Mouse (Mus musculus) forebrain, embryonic 16.5 days (tissue): ENCODE measurements around the gene Pla2g7. TPM values are rescaled to one million over a fixed set of nuclear protein-coding genes. Genes with fewer than 3 reads are reported as not detected.

ENCODE experiments used
- ATAC-seq: fragments of 200-750 bp; cut with Nextera tagmentation; 2 replicates; pipeline ENCODE4 v1.8.0; 2017; ENCODE audit warnings: mild to moderate bottlenecking, moderate library complexity
- H3K27ac ChIP-seq: fragments of 300-500 bp; sonication (generic); 2 replicates; pipeline ENCODE4 v1.5.1; 2014; ENCODE audit warnings: low read length, control low read depth
- H3K27me3 ChIP-seq: fragments of 300-500 bp; sonication (generic); replicated peaks from 2 replicates; pipeline ENCODE4 v1.6.1; 2014; ENCODE audit warnings: low read length; ENCODE audit not compliant: control insufficient read depth, insufficient read depth
- H3K36me3 ChIP-seq: fragments of 300-500 bp; sonication (generic); 2 replicates; pipeline ENCODE4 v1.6.1; 2014; ENCODE audit not compliant: control insufficient read depth, insufficient read depth
- H3K4me1 ChIP-seq: fragments of 300-500 bp; sonication (generic); replicated peaks from 2 replicates; pipeline ENCODE4 v1.6.1; 2014; ENCODE audit warnings: low read length; ENCODE audit not compliant: control insufficient read depth, insufficient read depth
- H3K4me2 ChIP-seq: fragments of 300-500 bp; sonication (generic); 2 replicates; pipeline ENCODE4 v1.6.1; 2014; ENCODE audit warnings: mild to moderate bottlenecking, low read length, control low read depth
- H3K4me3 ChIP-seq: fragments of 300-500 bp; sonication (generic); replicated peaks from 2 replicates; pipeline ENCODE4 v1.5.1; 2014; ENCODE audit warnings: mild to moderate bottlenecking, low read length, control low read depth
- H3K9ac ChIP-seq: fragments of 300-500 bp; sonication (generic); replicated peaks from 2 replicates; pipeline ENCODE4 v1.6.1; 2014; ENCODE audit warnings: low read depth, low read length, control low read depth
- H3K9me3 ChIP-seq: fragments of 300-500 bp; sonication (generic); 2 replicates; pipeline ENCODE4 v1.6.1; 2016; ENCODE audit warnings: low read length; ENCODE audit not compliant: control insufficient read depth
- WGBS: fragments of 180-500 bp; shearing (Covaris S2); extraction: QIAGEN DNeasy Blood & Tissue Kit; methylation state at CpG from one replicate; pipeline ENCODE4 v1.1.7; 2014; 5-methylcytosine and 5-hydroxymethylcytosine counted together
- polyA plus RNA-seq: library from polyadenylated mRNA; unstranded; fragments of >200 nt; fragmentation: Nextera tagmentation; extraction: Ambion mirVana; gene quantifications from 2 replicates; pipeline ENCODE4 v1.2.1, GENCODE M21; 2015

The Pla2g7 gene
- polyA plus RNA-seq, 1 experiment from 2014 or later: 8.9 TPM

- H3K4me1 ChIP-seq: no peaks in the 10 kb centered on the region
- no peak within 1 kb of the TSS for H3K4me2 ChIP-seq
- no peak within 1 kb of the TSS for H3K27ac ChIP-seq
- ATAC-seq: no peak
- no peak within 1 kb of the TSS for H3K9ac ChIP-seq
- H3K9me3 ChIP-seq: no peaks in the 10 kb centered on the region
- WGBS: 96% methylated on average over 1 of the region's 1 CpGs
- H3K36me3 ChIP-seq: no peaks in the 10 kb centered on the region
- no peak within 1 kb of the TSS for H3K4me3 ChIP-seq
- no peaks in the 10 kb centered on the region for H3K27me3 ChIP-seq
Measured at GRCm38 (mm10) chr17:43543539-43543938, 24.4 kb upstream of the Pla2g7 start, which contains the start of gene Ankrd66. Gene Ankrd66, minus strand, starts transcription at chr17:43543639.

DNA sequence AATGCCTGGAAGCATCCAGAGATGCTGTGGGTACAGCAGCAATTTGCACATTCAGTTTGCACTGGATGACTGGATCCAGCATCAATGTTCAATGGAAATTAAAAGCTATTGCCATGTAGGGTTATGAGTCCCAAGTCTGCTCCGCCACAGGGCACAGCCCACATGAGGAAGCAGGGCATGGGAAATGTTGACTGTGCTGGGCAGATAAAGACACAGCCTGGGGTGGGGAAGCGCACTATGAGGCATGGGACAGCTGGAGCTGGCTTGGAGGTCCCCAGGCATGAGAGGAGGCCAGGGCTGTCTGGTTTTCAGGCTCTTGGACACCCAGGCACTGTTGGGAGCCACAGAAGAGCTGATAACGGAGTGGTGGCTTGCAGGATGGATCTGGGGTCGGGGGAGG, 23.9 kb upstream of the Pla2g7 start:
- no peak overlapping the region for H3K27ac ChIP-seq
- no peaks in the 10 kb centered on the region for H3K27me3 ChIP-seq
- ATAC-seq: no peak
- no peak overlapping the region for H3K9ac ChIP-seq
- 88% methylated on average over 4 of the region's 4 CpGs for WGBS
- H3K4me2 ChIP-seq: no peak overlapping the region
- H3K36me3 ChIP-seq: no peaks in the 10 kb centered on the region
- H3K4me3 ChIP-seq: no peak overlapping the region
- no peaks in the 10 kb centered on the region for H3K4me1 ChIP-seq
- no peaks in the 10 kb centered on the region for H3K9me3 ChIP-seq

GRCm38 (mm10) chr17:43551122-43551630, 16.7 kb upstream of the Pla2g7 start:
- no peaks in the 10 kb centered on the region for H3K27me3 ChIP-seq
- ATAC-seq: no peak
- H3K4me3 ChIP-seq: no peak overlapping the region
- H3K9ac ChIP-seq: no peak overlapping the region
- no peaks in the 10 kb centered on the region for H3K4me1 ChIP-seq
- no peaks in the 10 kb centered on the region for H3K36me3 ChIP-seq
- H3K9me3 ChIP-seq: no peaks in the 10 kb centered on the region
- H3K27ac ChIP-seq: no peak overlapping the region
- H3K4me2 ChIP-seq: no peak overlapping the region
- 39% methylated on average over 3 of the region's 3 CpGs for WGBS

GRCm38 (mm10) chr17:43554516-43555403, 13.1 kb upstream of the Pla2g7 start:
- ATAC-seq: no peak
- WGBS: 90% methylated on average over 12 of the region's 12 CpGs
- no peak overlapping the region for H3K27ac ChIP-seq
- H3K9ac ChIP-seq: no peak overlapping the region
- H3K4me2 ChIP-seq: no peak overlapping the region
- no peaks in the 10 kb centered on the region for H3K36me3 ChIP-seq
- H3K4me1 ChIP-seq: no peaks in the 10 kb centered on the region; the same call in 1 of the 2 replicates
- no peaks in the 10 kb centered on the region for H3K9me3 ChIP-seq
- no peak overlapping the region for H3K4me3 ChIP-seq
- no peaks in the 10 kb centered on the region for H3K27me3 ChIP-seq

DNA sequence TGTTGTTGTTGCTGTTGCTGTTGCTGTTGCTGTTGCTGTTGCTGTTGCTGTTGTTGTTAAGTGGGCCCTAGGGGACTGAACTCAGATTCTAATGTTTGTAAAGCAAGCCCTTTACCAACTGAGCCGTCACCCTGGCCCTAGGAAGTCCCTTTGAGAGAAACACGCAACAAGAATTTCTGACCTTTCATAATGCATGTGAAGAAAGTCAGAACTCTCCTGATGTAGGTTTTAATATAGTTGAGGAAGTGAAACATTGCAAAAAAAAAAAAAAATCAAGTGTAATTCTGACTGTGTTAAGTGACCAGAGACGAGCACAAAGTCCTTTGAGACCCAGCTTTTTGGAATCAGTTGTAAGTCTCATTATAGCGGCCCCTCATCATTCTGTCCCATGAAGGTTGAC, 10.8 kb upstream of the Pla2g7 start:
- no peak overlapping the region for H3K9ac ChIP-seq
- no peaks in the 10 kb centered on the region; the same call in 1 of the 2 replicates for H3K4me1 ChIP-seq
- no peaks in the 10 kb centered on the region for H3K9me3 ChIP-seq
- H3K27me3 ChIP-seq: no peaks in the 10 kb centered on the region
- no peak overlapping the region for H3K4me3 ChIP-seq
- no peak overlapping the region for H3K4me2 ChIP-seq
- 79% methylated on average over 4 of the region's 4 CpGs for WGBS
- H3K36me3 ChIP-seq: no peaks in the 10 kb centered on the region
- no peak overlapping the region for H3K27ac ChIP-seq
- no peak for ATAC-seq

DNA sequence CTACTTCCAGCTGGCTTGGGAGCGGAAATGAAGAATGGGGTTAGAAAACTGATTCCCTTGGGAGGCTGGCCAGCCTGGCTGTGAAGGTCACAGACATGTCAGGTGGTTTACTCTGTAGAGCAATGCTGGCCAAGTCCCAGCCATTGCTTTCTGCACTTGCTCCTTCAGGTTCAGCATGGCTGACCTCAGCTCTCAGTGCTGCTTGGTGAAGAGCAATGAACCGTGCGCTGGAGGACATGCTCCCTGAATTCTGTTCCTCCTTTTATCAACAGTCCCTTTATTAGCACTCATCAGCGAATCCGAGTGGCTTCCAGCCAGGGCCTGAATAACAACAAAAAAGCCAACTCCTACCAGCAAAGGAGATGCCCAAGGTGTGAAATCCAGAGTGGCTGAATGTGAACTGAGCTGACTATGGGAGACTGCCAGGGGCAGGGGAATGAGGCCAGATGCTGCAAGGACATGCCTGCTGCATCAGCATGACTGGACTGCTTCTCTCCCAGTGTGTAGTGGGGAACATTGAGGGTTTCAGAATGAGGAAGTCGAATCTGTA, 10.3 kb upstream of the Pla2g7 start:
- no peaks in the 10 kb centered on the region for H3K27me3 ChIP-seq
- 36% methylated on average over 6 of the region's 6 CpGs for WGBS
- no peaks in the 10 kb centered on the region for H3K36me3 ChIP-seq
- H3K4me3 ChIP-seq: no peak overlapping the region
- H3K27ac ChIP-seq: no peak overlapping the region
- no peak overlapping the region for H3K9ac ChIP-seq
- no peaks in the 10 kb centered on the region; the same call in 1 of the 2 replicates for H3K4me1 ChIP-seq
- H3K4me2 ChIP-seq: no peak overlapping the region
- peak; percentile 62 for ATAC-seq
- no peaks in the 10 kb centered on the region for H3K9me3 ChIP-seq

DNA sequence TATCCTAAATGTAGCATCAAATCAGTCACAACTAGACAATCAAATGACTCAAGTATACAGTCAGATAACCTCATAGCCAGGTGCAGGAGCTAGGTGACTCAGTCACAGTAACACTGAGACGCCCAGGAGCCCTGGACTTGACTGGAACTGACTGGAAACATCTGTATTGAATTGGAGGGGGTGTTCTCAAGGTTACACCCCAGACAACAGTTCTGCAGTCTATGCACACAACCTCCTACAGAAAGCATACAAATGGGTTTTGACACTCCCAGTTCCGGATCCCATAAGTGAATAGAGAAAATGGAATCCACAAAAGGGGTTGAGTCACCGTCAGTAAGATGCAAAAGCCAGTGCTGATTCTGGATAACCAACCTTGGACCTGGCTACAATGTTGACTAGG, 9.2 kb upstream of the Pla2g7 start:
- H3K4me1 ChIP-seq: no peaks in the 10 kb centered on the region; the same call in 1 of the 2 replicates
- H3K27me3 ChIP-seq: no peaks in the 10 kb centered on the region
- H3K9me3 ChIP-seq: no peaks in the 10 kb centered on the region
- no peak for ATAC-seq
- H3K4me3 ChIP-seq: no peak overlapping the region
- no peak overlapping the region for H3K4me2 ChIP-seq
- H3K36me3 ChIP-seq: no peaks in the 10 kb centered on the region
- WGBS: 89% methylated on average over 3 of the region's 3 CpGs
- no peak overlapping the region for H3K27ac ChIP-seq
- H3K9ac ChIP-seq: no peak overlapping the region

GRCm38 (mm10) chr17:43563192-43563987, 4.5 kb upstream of the Pla2g7 start:
- no peak overlapping the region for H3K9ac ChIP-seq
- H3K4me3 ChIP-seq: no peak overlapping the region
- no peaks in the 10 kb centered on the region for H3K9me3 ChIP-seq
- ATAC-seq: no peak
- no peak overlapping the region for H3K4me2 ChIP-seq
- no peak overlapping the region for H3K27ac ChIP-seq
- WGBS: 87% methylated on average over 7 of the region's 7 CpGs
- peaks cover 4% of the 10 kb centered on the region; the same call in 1 of the 2 replicates for H3K4me1 ChIP-seq
- H3K36me3 ChIP-seq: no peaks in the 10 kb centered on the region
- H3K27me3 ChIP-seq: no peaks in the 10 kb centered on the region

- peak; percentile 57 for ATAC-seq
- Histone ChIP-seq H3K9me3 (no peaks in the 10 kb centered on the region), H3K4me3 (peak overlapping the region; percentile 50), H3K4me1 (peaks cover 10% of the 10 kb centered on the region; the same call in 1 of the 2 replicates), H3K27ac (no peak overlapping the region), H3K4me2 (peak overlapping the region; percentile 89), H3K27me3 (no peaks in the 10 kb centered on the region), H3K36me3 (no peaks in the 10 kb centered on the region), H3K9ac (peak overlapping the region; percentile 56; the same call in 1 of the 2 replicates)
- 4% methylated on average over 12 of the region's 12 CpGs for whole genome bisulfite sequencing
Measured at GRCm38 (mm10) chr17:43567593-43567991, 306 bp upstream of the Pla2g7 start.
